Mouse (Mus musculus) intestine, embryonic 14.5 days (tissue): ENCODE results near the gene Ulk4. TPM values are rescaled to one million over a fixed set of nuclear protein-coding genes. Genes with fewer than 3 reads are reported as not detected.

Experiments
- ATAC-seq: fragments of 200-750 bp; cut with Nextera tagmentation; replicated peaks from 2 replicates; pipeline ENCODE4 v1.8.0; 2017; ENCODE audit warnings: low read depth, moderate number of reproducible peaks, moderate TSS enrichment, moderate library complexity; ENCODE audit not compliant: low FRiP score, low TSS enrichment
- DNase-seq: peaks from one replicate; pipeline ENCODE4 v3.0.0-alpha.2; 2018; ENCODE audit warnings: low spot score
- H3K27ac ChIP-seq: fragments of 300-500 bp; sonication (generic); 2 replicates; pipeline ENCODE4 v1.5.1; 2014; ENCODE audit warnings: low read depth, mild to moderate bottlenecking, control low read depth
- H3K27me3 ChIP-seq: fragments of 300-500 bp; sonication (generic); replicated peaks from 2 replicates; pipeline ENCODE4 v1.6.1; 2014; ENCODE audit warnings: low read length, control low read depth; ENCODE audit not compliant: control insufficient read depth, insufficient read depth
- H3K36me3 ChIP-seq: fragments of 300-500 bp; sonication (generic); 2 replicates; pipeline ENCODE4 v1.6.1; 2014; ENCODE audit warnings: low read length, control low read depth; ENCODE audit not compliant: control insufficient read depth, insufficient read depth
- H3K4me1 ChIP-seq: fragments of 300-500 bp; sonication (generic); replicated peaks from 2 replicates; pipeline ENCODE4 v1.6.1; 2014; ENCODE audit warnings: low read length, control low read depth, mixed read lengths; ENCODE audit not compliant: control insufficient read depth, insufficient read depth
- H3K4me2 ChIP-seq: fragments of 300-500 bp; sonication (generic); 2 replicates; pipeline ENCODE4 v1.6.1; 2014; ENCODE audit warnings: low read length
- H3K4me3 ChIP-seq: fragments of 300-500 bp; sonication (generic); 2 replicates; pipeline ENCODE4 v1.5.1; 2014; ENCODE audit warnings: low read depth, low read length, control low read depth, mixed read lengths
- H3K9ac ChIP-seq: fragments of 300-500 bp; sonication (generic); 2 replicates; pipeline ENCODE4 v1.6.1; 2014; ENCODE audit warnings: mild to moderate bottlenecking, low read length
- H3K9me3 ChIP-seq: fragments of 300-500 bp; sonication (generic); 2 replicates; pipeline ENCODE4 v1.6.1; 2016; ENCODE audit warnings: low read length, control low read depth; ENCODE audit not compliant: control insufficient read depth
- WGBS: fragments of 180-500 bp; shearing (Covaris S2); extraction: QIAGEN DNeasy Blood & Tissue Kit; methylation state at CpG from one replicate; pipeline ENCODE4 v1.1.7; 2014; 5-methylcytosine and 5-hydroxymethylcytosine counted together
- polyA plus RNA-seq: library from polyadenylated mRNA; unstranded; fragments of >200 nt; fragmentation: Nextera tagmentation; extraction: Ambion mirVana; gene quantifications from 2 replicates; pipeline ENCODE4 v1.2.1, GENCODE M21; 2014

Ulk4 gene
- polyA plus RNA-seq, 1 experiment from 2014 or later, result 122 TPM

DNA sequence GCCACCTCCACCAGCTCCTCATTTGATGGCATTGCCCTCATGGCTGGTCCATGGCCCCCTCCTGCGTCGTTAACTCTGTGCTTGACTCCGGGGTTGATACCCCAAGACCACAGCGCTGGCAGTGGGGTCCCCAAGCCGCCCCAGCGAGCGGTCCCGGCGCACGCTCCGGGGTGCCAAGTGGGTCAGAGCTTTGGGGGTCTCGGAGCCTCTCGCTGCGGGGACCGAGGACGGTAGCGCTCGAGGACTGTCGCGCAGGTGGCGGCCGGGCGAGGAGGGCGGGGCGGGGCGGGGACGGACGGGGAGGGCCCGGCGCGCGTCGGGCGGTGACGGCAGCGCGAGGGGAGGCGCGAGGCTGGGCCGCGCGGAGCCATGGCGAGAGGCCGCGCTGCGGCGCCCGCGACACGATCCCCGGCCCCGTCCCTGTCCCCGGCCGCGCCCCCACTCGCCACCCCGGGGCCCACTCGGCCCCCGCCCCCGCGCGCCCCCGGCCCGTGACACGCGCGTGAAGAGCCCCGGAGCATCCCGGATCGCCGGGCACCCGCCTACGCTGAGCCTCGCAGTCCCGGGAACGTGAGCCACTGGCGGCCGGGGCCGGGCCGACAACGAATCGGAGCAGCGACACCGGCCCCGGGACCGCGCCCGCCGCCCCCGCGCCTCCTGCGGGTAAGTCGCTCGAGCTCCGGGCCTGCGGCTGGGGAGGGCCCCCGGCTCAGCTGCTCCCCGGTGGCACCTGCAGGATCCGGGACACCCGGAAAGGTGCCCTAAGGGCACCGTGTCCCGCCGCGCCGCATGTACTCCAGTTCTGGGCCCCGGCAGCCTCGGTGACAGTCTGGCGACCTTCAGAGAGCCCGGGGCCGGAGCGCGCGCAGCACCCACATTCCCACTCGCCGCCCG lies 20.4 kb upstream of the Ulk4 start, which contains the start of gene Trak1:
Gene Trak1, plus strand, starts transcription at position 332 of the 894 bp plus-strand sequence.
- Histone ChIP-seq H3K9ac (peak within 1 kb of the TSS; percentile 94), H3K4me2 (peak within 1 kb of the TSS; percentile 92), H3K4me1 (peaks cover 23% of the 10 kb centered on the region), H3K9me3 (no peaks in the 10 kb centered on the region), H3K27me3 (0 out of 2 replicates have a peak, but pooled peaks cover 3% of the 10 kb centered on the region), H3K36me3 (no peaks in the 10 kb centered on the region), H3K4me3 (peak within 1 kb of the TSS; percentile 84), H3K27ac (peak within 1 kb of the TSS; percentile 38; the same call in 1 of the 2 replicates)
- peak; percentile 84 for DNase-seq
- ATAC-seq, result peak; percentile 79
- WGBS, result under 1% methylated on average over 85 of the region's 116 CpGs

DNA sequence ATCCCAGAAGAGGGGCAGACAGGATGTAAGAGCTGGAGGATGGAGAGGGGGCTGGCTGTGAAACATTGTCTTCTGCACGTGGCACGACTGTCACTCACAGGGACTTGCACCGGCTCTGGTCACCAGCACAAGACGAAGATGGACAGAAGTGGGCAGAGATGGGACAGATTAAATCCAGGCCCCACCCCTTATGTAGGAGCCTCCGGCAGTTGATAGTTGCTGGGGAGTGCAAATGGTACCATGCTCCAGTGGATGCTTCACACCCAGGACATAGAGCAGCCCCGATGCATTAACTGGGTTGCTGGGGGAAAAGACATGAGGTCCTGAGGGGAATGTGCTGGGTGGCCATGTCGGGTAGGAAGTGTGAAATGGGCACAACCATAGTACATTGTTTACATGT lies 18.2 kb upstream of the Ulk4 start:
- Histone ChIP-seq H3K9ac (no peak overlapping the region), H3K27ac (no peak overlapping the region), H3K4me2 (no peak overlapping the region)

DNA sequence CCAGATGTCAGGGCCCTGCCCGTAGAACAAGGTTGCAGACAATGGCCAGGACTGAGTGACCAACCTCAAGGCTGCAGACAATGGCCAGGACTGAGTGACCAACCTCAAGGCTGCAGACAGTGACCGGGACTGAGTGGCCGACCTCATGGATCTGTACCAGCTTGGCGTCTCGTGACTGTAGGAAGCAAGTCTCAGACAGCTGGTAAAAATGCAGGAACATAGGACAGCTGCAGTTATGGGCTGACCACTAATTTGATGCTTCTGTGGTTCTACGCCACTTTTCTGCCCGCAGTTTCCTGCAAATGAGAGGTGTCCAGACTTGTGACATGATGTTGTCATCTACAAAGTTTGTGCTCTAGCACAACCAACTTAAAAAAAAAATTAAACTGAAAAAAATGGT lies 16.2 kb upstream of the Ulk4 start:
- H3K4me2 ChIP-seq, result no peak overlapping the region
- H3K4me3 ChIP-seq, result no peak overlapping the region
- no peak for ATAC-seq
- peaks cover under 1% of the 10 kb centered on the region for H3K4me1 ChIP-seq
- 0 out of 2 replicates have a peak, but pooled peaks cover 3% of the 10 kb centered on the region for H3K27me3 ChIP-seq
- WGBS, result 87% methylated on average over 7 of the region's 7 CpGs
- no peak for DNase-seq
- no peaks in the 10 kb centered on the region for H3K9me3 ChIP-seq
- H3K9ac ChIP-seq, result no peak overlapping the region
- no peaks in the 10 kb centered on the region for H3K36me3 ChIP-seq
- no peak overlapping the region for H3K27ac ChIP-seq

More for the DNA sequence above, 18.2 kb upstream of the Ulk4 start:
- 77% methylated on average over 7 of the region's 7 CpGs for WGBS
- no peaks in the 10 kb centered on the region for H3K9me3 ChIP-seq
- no peak for DNase-seq
- ATAC-seq, result no peak
- H3K27me3 ChIP-seq, result 0 out of 2 replicates have a peak, but pooled peaks cover 3% of the 10 kb centered on the region
- H3K36me3 ChIP-seq, result no peaks in the 10 kb centered on the region
- no peak overlapping the region for H3K4me3 ChIP-seq
- peaks cover 16% of the 10 kb centered on the region for H3K4me1 ChIP-seq

DNA sequence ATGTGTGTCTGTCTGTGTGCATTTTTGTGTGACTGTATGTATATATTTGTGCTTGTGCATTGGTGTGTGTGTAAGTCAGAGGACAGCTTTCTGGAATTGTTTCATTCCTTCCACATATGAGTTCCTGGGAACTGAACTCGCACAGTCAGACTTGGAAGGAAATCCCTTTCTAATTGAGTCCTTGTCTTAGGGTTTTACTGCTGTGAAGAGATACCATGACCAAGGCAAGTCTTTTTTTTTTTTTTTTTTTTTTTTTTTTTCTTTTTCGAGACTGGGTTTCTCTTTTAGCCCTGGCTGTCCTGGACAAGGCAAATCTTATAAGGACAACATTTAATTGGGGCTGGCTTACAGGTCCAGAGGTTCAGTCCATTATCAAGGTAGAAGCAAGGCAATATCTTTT lies 14.3 kb upstream of the Ulk4 start:
- ATAC-seq, result no peak
- Histone ChIP-seq H3K9me3 (no peaks in the 10 kb centered on the region), H3K27ac (no peak overlapping the region), H3K9ac (no peak overlapping the region), H3K4me1 (0 out of 2 replicates have a peak, but pooled peaks cover under 1% of the 10 kb centered on the region), H3K27me3 (0 out of 2 replicates have a peak, but pooled peaks cover 1% of the 10 kb centered on the region), H3K4me3 (no peak overlapping the region), H3K36me3 (no peaks in the 10 kb centered on the region), H3K4me2 (no peak overlapping the region)
- no peak for DNase-seq
- WGBS, result 86% methylated on average over 2 of the region's 2 CpGs

DNA sequence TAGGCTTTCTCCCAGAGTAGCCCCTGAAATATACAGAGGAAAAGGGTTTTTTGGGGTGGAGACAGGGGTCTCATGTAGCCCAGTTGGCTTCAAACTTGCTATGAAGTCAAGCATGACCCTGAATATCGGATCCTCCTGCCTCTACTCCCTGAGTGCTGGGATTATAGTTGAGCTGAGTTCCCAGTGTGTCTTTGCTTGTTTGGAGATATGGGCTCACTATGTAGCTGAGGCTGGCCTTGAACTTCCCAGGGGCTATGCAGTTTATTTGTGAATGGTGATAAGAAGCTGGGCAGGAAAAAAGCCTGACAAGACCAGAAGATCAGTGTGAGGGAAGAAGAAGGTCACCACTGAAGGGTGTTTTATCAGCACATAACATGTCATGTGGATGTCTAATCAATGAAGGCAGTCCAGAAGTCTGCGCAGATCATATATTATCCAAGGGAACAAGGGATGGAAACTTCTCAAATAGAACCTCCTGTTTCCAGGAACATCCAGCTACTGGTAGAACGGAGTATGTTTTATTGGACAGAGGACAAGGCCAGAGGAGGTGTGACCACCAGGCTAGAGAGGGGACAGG lies 9.4 kb upstream of the Ulk4 start:
- Histone ChIP-seq H3K27ac (peak overlapping the region; percentile 36), H3K9me3 (0 out of 2 replicates have a peak, but pooled peaks cover 2% of the 10 kb centered on the region), H3K36me3 (no peaks in the 10 kb centered on the region), H3K4me3 (peak overlapping the region; percentile 44), H3K4me2 (peak overlapping the region; percentile 65), H3K4me1 (peaks cover 3% of the 10 kb centered on the region; the same call in 1 of the 2 replicates), H3K9ac (peak overlapping the region; percentile 58), H3K27me3 (no peaks in the 10 kb centered on the region)
- ATAC-seq (no peak), DNase-seq (no peak)
- 87% methylated on average over 3 of the region's 3 CpGs for WGBS

DNA sequence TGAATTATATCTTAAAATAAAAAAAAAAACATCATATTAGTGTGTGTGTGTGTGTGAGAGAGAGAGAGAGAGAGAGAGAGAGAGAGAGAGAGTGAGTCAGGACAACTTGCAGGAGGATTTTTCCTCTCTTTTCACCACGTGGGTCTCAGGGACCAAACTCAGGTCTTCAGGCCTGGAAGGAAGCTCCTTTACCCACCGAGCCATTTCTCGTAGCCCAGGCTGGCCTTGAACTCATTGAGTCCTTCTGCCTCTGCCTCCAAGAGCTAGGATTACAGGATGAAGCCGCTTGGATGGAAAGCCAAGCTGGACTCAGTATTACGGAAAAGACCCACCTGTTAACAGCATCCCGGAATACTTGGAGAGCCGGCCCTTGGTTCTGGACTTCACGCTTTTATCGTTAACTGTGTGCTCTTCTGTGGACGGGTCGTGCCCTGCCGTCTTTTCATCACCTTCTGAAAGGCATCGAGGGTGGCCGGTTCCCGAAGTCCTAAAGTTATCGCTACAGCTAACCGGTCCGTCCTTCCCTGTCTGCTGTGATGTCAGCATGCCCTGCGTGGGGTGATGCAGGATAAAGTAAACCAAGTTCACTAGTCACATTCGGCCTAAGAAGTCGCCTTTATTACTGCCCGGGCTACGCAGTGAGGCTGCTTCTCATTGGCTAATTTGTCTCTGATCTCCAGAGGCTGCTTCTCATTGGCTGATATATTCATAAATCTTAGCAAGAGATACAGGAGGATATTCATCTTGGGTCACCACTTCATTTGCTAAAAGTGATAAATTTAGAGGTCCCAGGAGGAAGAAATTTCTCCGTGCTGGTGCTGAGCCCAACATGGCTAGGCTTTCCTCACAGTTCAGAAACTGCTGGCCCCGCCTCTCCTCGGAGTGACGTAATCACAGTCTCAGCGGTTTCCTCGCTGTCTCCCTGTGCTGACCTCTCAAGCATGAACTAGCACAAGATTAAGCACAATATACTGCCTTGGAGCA lies 8.6 kb upstream of the Ulk4 start:
- ATAC-seq, result peak; percentile 87
- DNase-seq, result peak; percentile 83
- Histone ChIP-seq H3K27ac (peak overlapping the region; percentile 36), H3K36me3 (no peaks in the 10 kb centered on the region), H3K9me3 (0 out of 2 replicates have a peak, but pooled peaks cover 2% of the 10 kb centered on the region), H3K9ac (peak overlapping the region; percentile 58), H3K4me3 (peak overlapping the region; percentile 44), H3K4me1 (peaks cover 3% of the 10 kb centered on the region; the same call in 1 of the 2 replicates), H3K4me2 (peak overlapping the region; percentile 65), H3K27me3 (no peaks in the 10 kb centered on the region)
- WGBS, result 16% methylated on average over 29 of the region's 29 CpGs

DNA sequence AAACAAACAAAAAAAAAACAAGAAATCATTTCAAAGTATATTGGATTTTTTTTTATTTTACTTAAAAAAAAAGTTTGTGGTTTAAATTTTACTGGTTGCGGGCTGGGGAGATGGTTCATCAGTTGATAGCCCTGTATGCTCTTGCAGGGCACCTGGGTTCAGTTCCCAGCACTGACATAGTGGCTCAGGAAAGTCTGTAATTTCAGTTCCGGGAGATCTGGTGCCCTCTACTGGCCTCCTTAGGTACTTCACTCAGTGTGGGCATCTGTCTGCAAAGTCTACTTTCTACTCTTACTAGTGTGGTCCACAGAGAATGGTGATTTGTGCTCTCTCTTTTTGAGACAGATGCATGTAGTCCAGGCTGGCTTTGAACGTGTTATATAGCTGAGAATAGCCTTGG lies 7.4 kb upstream of the Ulk4 start:
- H3K9me3 ChIP-seq, result 0 out of 2 replicates have a peak, but pooled peaks cover 2% of the 10 kb centered on the region
- no peak overlapping the region for H3K27ac ChIP-seq
- DNase-seq (peak; percentile 74), ATAC-seq (no peak)
- H3K27me3 ChIP-seq, result no peaks in the 10 kb centered on the region
- no peak overlapping the region for H3K9ac ChIP-seq
- H3K4me2 ChIP-seq, result no peak overlapping the region
- no peaks in the 10 kb centered on the region for H3K36me3 ChIP-seq
- peaks cover 3% of the 10 kb centered on the region; the same call in 1 of the 2 replicates for H3K4me1 ChIP-seq
- no peak overlapping the region for H3K4me3 ChIP-seq
- WGBS, result 92% methylated on average over 3 of the region's 3 CpGs
